Mouse (Mus musculus): ENCODE measurements around the gene Slc38a10.

Slc38a10 gene

GRCm38 (mm10) chr11:120067834-120068233 is 83.3 kb downstream of the Slc38a10 start:
- intact Hi-C loops (cut with DNase I), result no loop called here

- intact Hi-C loops (cut with DNase I), result no loop called here
These were observed 85.9 kb downstream of the Slc38a10 start for GRCm38 (mm10) chr11:120065291-120065690.

DNA sequence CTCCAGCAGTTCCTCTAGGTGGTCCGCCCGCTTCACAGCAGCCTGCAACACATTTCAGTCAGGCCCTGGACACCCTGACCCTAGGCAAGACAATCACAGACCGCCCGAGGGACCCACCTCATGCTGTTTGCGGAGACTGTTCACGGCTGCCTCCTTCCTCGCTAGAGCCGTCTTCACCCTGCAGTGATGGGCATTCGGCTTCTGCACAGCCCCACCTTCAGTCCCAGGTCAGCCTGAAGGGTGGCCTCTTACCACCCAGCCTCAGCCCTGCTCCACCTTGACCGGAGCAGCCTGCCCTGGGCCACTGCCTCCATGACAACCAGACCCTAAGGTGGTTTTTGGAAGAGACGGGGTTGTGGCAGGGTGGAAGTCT is 86.5 kb downstream of the Slc38a10 start:
- intact Hi-C loops (cut with DNase I), result no loop called here

DNA sequence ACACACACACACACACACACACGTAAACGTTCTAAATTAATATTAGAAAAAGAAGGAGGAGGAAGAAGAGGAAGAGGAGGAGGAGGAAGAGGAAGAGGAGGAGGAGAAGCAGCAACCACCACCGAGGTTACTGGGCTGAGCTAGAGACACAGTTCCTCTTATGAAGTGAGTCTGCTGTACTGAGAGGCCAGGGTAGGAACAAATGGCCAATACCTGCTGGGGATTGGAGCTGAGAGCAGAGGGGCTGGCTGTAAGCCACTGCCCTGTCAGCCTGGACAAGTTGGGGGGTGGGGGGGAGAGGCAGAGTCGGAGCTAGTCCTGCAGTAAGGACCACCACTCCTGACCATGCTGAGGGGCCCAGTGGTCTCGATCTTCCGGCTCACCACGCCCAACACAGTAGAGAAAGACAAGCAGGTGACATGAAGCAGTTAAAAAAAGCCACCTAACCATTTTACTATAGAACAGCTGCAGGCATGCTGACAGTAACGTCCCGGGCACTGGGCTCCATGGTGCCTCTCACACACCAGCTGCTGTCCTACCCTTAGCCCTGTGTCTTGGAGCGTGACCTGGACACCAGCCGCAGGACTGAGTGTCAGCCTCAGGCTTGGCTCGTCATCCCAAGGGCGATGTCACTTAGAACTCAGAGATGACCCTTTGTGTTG is 87.0 kb downstream of the Slc38a10 start:
- intact Hi-C loops (cut with DNase I), result no loop called here

- intact Hi-C loops (cut with DNase I), result no loop called here
These were observed 87.8 kb downstream of the Slc38a10 start for GRCm38 (mm10) chr11:120063326-120063725.

- intact Hi-C loops (cut with DNase I), result no loop called here
These were observed 90.5 kb downstream of the Slc38a10 start for GRCm38 (mm10) chr11:120060634-120061033.

GRCm38 (mm10) chr11:120055953-120056732 is 95.0 kb downstream of the Slc38a10 start:
- intact Hi-C loops (cut with DNase I), result no loop called here

Small RNA genes within 50 kb of the gene (microRNA-seq; reads per million reads assigned to microRNA genes)
- 0 to 0.12 reads per million in 2 experiments for gene Gm25948

All from adrenal gland (tissue).